Mouse (Mus musculus) embryo, embryonic 10.5 days (tissue): ENCODE measurements around the gene Chd2.
"Not testable (repeated sequence)": the region's sequence is repeated elsewhere in the genome, so short reads cannot be mapped to it uniquely, and the experiment has no call there.

Experiments used
- DNase-seq: peaks from one replicate; pipeline ENCODE4 v3.0.0-alpha.2; 2015; ENCODE audit warnings: low spot score

Chd2 gene

GRCm38 (mm10) chr7:73539116-73539682 lies 2.4 kb downstream of the Chd2 start:
- DNase-seq: peak; percentile 73

DNA sequence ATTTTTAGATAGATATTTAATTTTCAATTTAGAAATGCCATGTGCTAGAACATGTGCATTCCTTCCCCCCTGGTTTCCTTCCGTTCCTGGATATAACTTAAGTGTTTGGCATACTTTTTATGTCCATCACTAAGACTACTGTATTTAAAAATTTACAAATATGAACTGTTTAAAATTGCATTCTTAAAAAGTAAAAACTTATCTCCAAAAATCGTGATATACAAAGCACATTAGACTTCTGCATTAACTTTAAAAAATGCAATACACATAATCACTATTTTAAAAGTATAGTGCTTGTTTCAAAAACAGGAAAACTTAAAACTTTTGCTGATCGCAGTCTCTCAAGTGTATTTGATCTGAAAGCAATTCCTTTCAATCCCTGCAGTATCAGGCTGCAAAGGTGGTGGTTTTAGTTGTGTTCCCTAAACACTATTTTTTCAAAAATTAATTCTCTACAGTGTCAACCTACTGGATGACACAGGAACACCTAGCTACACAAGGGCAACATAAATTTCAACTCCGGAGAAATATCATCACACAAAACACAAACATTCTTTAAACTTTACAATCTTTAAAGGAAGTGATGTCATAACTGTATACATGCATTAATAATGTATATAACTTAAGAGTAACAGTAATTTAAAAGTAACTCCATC lies 3.1 kb downstream of the Chd2 start:
- no peak for DNase-seq

DNA sequence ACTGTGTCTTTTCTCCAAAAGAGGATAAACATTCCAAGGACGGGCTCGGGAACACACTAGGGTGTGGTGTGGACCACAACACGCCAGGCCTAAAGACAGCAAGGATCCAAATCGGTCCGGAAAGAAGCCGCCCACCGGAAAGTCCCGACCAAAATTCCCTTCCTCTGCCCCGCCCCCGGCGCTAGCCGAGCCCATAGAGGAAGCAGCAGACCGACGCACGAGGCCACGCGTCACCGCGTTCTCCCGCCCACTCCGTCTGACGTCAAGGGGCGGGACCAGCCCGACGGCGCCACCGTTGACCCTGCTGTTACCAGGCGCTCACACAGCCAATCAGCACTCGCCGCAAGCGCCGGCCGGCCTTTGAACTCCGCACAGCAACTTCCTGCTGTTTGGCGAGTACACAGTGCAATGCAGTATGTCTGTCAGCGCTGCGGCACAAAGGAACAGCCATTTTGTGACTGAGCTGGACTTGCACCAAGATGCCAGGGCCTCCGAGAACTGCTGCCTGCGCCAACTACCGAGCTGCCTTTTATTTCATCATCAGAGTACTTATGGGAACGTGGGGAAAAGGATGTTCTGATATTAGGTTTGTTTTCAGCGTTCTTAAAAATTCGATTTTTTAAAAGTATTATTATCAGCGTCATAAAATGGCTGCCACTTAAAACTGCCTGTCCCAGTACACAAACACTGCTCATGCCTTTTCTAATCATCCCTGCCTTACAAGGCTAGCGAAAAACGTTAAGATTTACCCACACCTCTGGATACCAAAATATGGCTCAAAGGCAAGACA lies 3.8 kb downstream of the Chd2 start:
- peak; percentile 99 for DNase-seq

GRCm38 (mm10) chr7:73537228-73537627 lies 4.4 kb downstream of the Chd2 start:
- no peak for DNase-seq

DNA sequence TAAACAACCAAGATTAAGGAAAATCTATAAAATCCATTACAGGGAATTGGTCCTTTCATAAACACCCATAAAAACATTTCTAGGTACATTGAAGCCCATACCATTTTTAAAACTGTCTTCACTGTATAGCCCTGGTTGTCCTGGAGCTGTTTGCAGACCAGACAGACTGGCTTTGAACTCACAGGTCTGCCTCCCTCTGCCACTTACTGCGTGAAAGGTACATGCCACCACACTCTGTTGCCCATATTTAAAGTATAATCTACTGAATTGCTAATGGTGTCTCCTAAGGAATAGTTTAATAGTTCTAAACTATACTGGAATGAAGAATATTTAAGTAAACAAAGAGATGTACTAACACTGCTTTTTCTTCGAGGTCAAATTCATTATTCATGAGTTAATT lies 5.1 kb downstream of the Chd2 start:
- DNase-seq: no peak

DNA sequence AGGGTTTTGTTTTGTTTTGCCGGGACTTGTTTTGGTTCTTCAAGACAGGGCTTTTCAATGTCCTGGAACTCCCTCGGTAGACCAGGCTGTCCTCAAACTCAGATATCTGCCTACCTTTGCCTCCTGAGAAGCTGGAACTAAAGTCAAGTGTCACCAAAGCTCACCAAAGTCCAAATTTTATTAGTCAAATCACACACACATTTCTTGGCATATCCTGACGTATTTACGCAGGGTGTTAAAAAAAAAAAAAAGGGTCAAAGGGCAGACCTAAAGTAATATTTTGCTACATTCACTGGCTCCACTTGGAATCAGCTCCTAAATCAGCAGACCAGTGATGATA lies 5.8 kb downstream of the Chd2 start:
- no peak for DNase-seq

GRCm38 (mm10) chr7:73534937-73535860 lies 6.4 kb downstream of the Chd2 start:
- DNase-seq: no peak

DNA sequence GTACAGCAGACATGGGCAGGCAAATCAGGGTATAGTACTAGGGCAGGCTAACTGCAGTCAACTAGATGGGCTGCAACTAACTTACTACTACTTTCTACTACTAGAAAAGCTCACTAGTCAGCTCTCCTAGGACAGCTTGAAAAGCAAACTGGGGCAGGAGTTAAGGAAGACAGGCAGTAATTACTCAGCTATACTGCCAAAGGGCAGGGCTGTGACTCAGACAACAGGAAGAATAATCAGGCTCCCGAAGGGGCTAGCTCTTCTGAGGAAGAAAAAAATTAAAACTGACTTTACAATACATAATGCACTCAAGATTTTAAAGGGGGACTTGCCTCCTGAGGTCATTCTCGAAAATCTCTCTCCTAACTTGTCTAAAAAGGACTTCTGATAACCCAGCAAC lies 8.2 kb downstream of the Chd2 start:
- DNase-seq: no peak

GRCm38 (mm10) chr7:73532916-73533315 lies 8.7 kb downstream of the Chd2 start:
- no peak for DNase-seq

DNA sequence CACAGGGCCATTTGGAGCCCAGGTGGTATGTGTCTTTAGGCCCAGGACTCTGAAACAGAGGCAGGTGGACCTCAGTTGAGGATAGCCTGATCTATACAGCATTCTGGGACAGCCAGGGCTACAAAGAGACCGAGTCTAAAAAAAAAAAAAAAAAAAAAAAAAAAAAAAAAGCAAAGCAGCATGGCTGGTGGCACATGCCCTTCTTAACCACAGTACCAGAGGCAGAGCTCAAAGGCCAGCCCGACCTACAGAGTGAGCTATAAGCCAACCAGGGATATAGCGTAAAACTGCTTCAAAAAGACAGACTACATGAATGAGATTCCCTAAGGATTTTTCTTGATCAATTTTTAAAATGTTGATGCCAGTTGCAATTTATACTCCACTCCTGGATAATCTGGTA lies 9.5 kb downstream of the Chd2 start:
- DNase-seq: no peak

- no peak for DNase-seq
These were observed 10.0 kb downstream of the Chd2 start for GRCm38 (mm10) chr7:73531506-73532093.

DNA sequence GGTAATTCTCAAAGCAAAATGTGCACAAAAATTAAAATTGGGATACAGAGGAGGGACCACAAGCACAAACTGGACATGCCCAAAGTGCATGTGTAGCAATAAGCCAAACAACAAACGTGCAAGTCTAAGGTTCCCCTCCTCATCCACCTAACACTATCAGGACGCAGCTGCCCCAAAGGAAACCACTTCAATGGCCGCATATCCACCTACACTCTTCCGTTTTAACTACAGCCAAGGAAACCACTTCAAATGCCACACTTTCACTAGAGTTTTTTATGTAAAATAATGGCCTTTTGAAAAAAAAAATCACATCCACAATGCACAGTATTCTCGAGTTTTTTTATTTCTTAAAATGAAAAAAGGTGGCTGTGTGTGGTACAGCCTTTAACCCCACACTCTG lies 10.8 kb downstream of the Chd2 start:
- DNase-seq: no peak

DNA sequence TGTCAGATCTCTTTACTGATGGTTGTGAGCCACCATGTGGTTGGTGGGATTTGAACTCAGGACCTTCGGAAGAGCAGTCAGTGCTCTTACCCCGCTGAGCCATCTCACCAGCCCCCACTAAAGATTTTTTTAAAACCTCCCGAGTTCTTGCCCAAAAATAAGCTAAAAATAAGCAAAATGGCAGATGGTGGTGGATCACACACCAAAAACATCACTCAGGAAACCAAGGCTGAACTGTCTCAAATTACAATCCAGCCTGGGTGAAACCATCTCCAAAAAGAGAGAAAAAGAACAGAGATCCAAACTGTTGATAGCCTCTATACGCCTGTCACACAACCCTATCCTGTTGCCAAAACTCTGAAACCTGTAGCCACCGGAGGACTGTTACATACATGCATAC lies 11.5 kb downstream of the Chd2 start:
- DNase-seq: no peak

DNA sequence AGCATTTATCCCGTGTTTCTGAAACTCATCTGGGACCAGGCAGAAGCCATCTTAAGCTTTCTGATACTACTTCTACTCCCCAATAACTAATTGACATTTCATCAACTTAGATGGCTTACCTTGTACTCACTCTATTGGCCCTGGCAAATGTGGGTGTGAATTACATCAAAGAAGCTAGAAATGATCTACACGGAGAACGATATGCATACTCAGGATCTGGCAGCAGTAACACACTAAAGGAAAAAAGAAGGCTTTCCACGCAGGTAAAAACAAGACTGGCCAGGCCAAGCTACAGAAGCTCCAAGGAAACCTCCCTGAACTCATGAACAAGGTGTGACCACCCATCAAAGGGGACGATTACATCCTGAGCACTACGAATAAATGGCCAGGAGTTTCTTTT lies 12.4 kb downstream of the Chd2 start:
- no peak for DNase-seq

DNA sequence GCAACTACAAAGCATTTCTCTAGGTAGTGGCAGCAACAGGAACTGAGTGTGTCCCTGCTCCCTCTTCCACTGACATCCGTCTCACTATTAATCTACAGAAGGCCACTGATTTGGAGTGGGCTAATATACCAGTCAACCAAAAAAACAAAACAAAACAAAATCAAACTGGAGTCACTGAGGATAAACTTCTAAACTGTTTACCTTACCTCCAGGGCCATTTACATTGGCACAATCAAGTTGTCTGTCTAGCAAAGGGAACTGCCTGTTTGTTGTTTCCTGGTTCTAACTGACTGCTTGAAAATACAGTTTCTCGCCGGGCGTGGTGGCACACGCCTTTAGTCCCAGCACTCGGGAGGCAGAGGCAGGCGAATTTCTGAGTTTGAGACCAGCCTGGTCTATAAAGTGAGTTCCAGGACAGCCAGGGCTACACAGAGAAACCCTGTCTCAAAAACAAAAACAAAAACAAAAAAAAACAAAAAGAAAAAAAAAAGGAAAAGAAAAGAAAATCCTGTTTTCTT lies 13.2 kb downstream of the Chd2 start:
- DNase-seq: not testable (repeated sequence)

GRCm38 (mm10) chr7:73527225-73527624 lies 14.4 kb downstream of the Chd2 start:
- no peak for DNase-seq

GRCm38 (mm10) chr7:73524454-73524952 lies 17.1 kb downstream of the Chd2 start:
- peak; percentile 83 for DNase-seq

- DNase-seq: no peak
These were observed 17.9 kb downstream of the Chd2 start for GRCm38 (mm10) chr7:73523608-73524259.

GRCm38 (mm10) chr7:73523183-73523582 lies 18.4 kb downstream of the Chd2 start:
- DNase-seq: no peak

GRCm38 (mm10) chr7:73521277-73522193 lies 20.1 kb downstream of the Chd2 start:
- peak; percentile 27 for DNase-seq
